Mouse (Mus musculus): ENCODE measurements around the gene Tanc1. TPM values are rescaled to one million over a fixed set of nuclear protein-coding genes. Genes with fewer than 3 reads are reported as not detected.

Gene Tanc1
- polyA plus RNA-seq, 1 experiment from 2014 or later = 45.2 TPM

DNA sequence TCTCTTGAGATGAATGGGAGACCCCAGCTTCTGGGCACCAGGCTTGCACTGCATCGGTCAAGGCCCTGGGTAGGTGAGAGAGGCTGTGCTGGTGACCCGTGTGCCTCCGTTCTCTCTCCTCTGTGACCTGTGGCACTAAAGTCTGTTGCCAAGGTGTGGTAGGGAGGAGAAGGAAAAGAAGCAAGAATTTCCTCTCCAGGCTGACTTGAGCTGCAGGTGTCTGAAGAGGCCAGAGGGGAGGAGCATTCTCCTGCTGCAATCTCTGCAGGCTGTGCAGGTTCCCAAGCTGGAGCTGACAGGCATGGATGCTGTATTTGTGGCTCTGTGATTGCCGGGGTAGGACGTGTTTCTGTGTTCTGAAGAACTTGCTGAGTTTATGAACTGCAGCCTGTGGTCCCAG, 163.3 kb downstream of the Tanc1 start:
- Histone ChIP-seq H3K9me3 (no peaks in the 10 kb centered on the region), H3K4me1 (peaks cover 66% of the 10 kb centered on the region), H3K27me3 (no peaks in the 10 kb centered on the region), H3K27ac (no peak overlapping the region), H3K9ac (no peak overlapping the region), H3K4me3 (no peak overlapping the region), H3K36me3 (peaks cover 16% of the 10 kb centered on the region), H3K4me2 (replicated peaks) (no peak overlapping the region)
- ATAC-seq (ENCODE audit: low FRiP score, low read depth) = no peak
- WGBS = 71% methylated on average over 5 of the region's 5 CpGs

- no peak overlapping the region for H3K27ac ChIP-seq
- peaks cover 18% of the 10 kb centered on the region for H3K36me3 ChIP-seq
Observed at GRCm38 (mm10) chr2:59775820-59776219, 164.0 kb downstream of the Tanc1 start.

DNA sequence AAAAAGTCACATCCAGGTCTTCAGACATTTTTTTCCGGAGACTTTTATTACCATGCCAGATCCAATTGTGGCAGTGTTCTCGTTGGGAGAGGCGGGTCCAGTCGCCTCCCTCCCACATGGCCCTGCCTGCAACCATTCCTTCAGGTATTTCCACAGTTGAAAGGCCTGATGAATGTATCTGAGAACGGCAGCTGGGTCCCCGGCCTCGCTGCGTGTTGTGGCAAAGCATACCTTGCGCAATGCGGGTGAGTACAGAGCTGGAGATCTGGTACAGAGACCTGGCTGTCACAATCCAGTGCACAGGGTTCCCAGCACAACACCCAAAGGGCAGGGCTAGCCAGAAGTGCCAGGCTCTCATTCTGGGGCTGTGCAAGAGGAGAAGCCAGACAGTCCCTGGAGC, 167.5 kb downstream of the Tanc1 start:
- 58% methylated on average over 10 of the region's 10 CpGs for WGBS
- ATAC-seq (ENCODE audit: low FRiP score, low read depth) = no peak
- H3K27ac ChIP-seq = peak overlapping the region; percentile 15; the same call in 1 of the 2 replicates
- no peaks in the 10 kb centered on the region for H3K9me3 ChIP-seq
- peaks cover 22% of the 10 kb centered on the region for H3K36me3 ChIP-seq
- no peak overlapping the region for H3K4me3 ChIP-seq
- no peak overlapping the region for H3K4me2 ChIP-seq (replicated peaks)
- no peak overlapping the region for H3K9ac ChIP-seq
- H3K4me1 ChIP-seq = peaks cover 61% of the 10 kb centered on the region
- H3K27me3 ChIP-seq = no peaks in the 10 kb centered on the region

More at GRCm38 (mm10) chr2:59775820-59776219, 164.0 kb downstream of the Tanc1 start:
- Histone ChIP-seq H3K9me3 (no peaks in the 10 kb centered on the region), H3K4me1 (peaks cover 59% of the 10 kb centered on the region), H3K4me3 (no peak overlapping the region), H3K4me2 (replicated peaks) (no peak overlapping the region), H3K27me3 (no peaks in the 10 kb centered on the region), H3K9ac (no peak overlapping the region)
- ATAC-seq (ENCODE audit: low FRiP score, low read depth) = no peak
- 80% methylated on average over 6 of the region's 6 CpGs for WGBS

- H3K4me1 ChIP-seq = peaks cover 63% of the 10 kb centered on the region
- 83% methylated on average over 5 of the region's 5 CpGs for WGBS
Observed at GRCm38 (mm10) chr2:59780240-59780639, 168.4 kb downstream of the Tanc1 start.

GRCm38 (mm10) chr2:59783055-59783831, 171.4 kb downstream of the Tanc1 start:
- Histone ChIP-seq H3K27ac (no peak overlapping the region), H3K27me3 (no peaks in the 10 kb centered on the region), H3K36me3 (peaks cover 37% of the 10 kb centered on the region), H3K4me1 (peaks cover 60% of the 10 kb centered on the region), H3K9me3 (no peaks in the 10 kb centered on the region), H3K4me3 (no peak overlapping the region), H3K4me2 (replicated peaks) (no peak overlapping the region), H3K9ac (no peak overlapping the region)
- WGBS = 38% methylated on average over 12 of the region's 12 CpGs
- 0 out of 2 replicates have a peak, but pooled peaks have one; percentile 60 for ATAC-seq (ENCODE audit: low FRiP score, low read depth)

More at GRCm38 (mm10) chr2:59780240-59780639, 168.4 kb downstream of the Tanc1 start:
- Histone ChIP-seq H3K9ac (no peak overlapping the region), H3K9me3 (no peaks in the 10 kb centered on the region), H3K27me3 (no peaks in the 10 kb centered on the region), H3K4me2 (replicated peaks) (no peak overlapping the region), H3K36me3 (peaks cover 18% of the 10 kb centered on the region), H3K27ac (no peak overlapping the region), H3K4me3 (no peak overlapping the region)
- no peak for ATAC-seq (ENCODE audit: low FRiP score, low read depth)

DNA sequence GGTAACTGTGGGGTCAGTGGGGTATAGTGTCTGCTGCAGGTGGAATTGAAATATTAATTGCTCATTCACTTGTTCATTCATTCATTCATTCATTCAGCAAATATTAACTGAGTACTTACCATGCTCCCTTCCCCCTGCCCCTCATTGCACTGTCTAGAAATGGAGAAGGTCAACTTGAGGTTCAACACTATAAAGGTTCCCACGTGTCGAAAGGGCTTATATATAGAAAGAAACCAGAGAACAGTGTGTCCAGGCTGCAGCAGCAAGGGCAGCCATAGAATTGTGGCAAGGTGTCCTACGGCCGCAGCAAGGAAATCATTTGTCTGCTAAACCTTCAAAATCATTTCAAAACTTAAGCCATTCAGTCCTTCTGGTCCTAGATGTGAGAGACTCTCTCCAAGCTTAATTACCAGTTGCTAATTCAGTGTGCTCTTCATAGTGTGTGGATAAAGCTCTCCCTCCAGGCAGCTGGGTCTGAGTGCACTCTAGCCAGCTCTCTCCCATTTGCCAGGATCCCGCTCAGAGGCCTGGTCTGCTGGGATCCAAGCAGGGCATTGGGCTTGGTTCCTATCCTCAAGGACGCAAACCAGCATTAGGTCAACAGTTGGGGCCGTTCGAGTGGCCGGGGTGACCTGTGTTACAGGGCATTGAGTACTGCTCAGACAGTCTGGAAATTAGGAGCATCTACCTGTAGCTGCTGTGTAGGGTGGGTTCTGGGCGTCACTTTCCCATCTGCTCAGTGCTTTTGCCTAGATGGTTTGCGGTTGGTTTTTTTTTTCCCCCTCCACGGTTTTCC, 172.2 kb downstream of the Tanc1 start:
- no peaks in the 10 kb centered on the region for H3K9me3 ChIP-seq
- peaks cover 54% of the 10 kb centered on the region for H3K4me1 ChIP-seq
- peaks cover 43% of the 10 kb centered on the region for H3K36me3 ChIP-seq
- H3K9ac ChIP-seq = no peak overlapping the region
- H3K4me2 ChIP-seq (replicated peaks) = no peak overlapping the region
- no peak overlapping the region for H3K4me3 ChIP-seq
- no peaks in the 10 kb centered on the region for H3K27me3 ChIP-seq
- ATAC-seq (ENCODE audit: low FRiP score, low read depth) = 0 out of 2 replicates have a peak, but pooled peaks have one; percentile 20
- H3K27ac ChIP-seq = no peak overlapping the region
- 82% methylated on average over 12 of the region's 12 CpGs for WGBS

DNA sequence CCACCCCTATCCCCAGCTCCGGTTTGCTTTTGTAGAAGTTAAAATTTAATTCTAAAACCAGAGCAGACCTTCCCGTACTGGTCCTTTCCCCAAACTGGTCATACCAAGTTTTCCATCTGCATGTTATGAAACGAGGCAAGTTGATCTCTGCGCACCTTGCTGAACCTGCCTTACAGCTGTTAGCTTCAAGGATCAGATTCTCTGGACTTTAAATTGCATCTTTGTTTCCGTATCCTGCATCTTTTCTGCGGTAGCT, 172.7 kb downstream of the Tanc1 start:
- H3K27ac ChIP-seq = no peak overlapping the region
- ATAC-seq (ENCODE audit: low FRiP score, low read depth) = no peak
- H3K36me3 ChIP-seq = peaks cover 41% of the 10 kb centered on the region
- H3K4me1 ChIP-seq = peaks cover 49% of the 10 kb centered on the region
- no peak overlapping the region for H3K9ac ChIP-seq
- no peak overlapping the region for H3K4me2 ChIP-seq (replicated peaks)
- no peaks in the 10 kb centered on the region for H3K27me3 ChIP-seq
- WGBS = 68% methylated on average over 6 of the region's 6 CpGs
- no peaks in the 10 kb centered on the region for H3K9me3 ChIP-seq
- no peak overlapping the region for H3K4me3 ChIP-seq

DNA sequence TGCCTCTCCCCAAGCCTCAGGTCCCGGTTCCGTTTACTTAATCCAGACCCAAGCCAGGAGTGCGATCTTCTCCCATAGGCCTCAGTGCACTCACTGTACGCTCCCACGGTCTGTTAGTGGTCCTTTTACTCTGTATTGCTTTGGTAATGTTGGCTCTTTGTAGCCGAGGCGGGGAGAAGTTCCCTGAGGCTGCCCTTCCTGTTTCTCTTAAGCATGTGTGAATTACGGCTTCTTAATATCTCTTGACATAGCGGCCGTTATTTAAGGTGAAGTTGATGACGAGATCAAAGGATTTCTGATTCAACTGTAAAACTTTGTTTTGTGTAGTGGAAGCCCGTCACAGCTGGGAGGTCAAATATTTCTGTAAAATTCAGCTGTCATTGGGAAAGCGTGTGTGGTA, 173.8 kb downstream of the Tanc1 start:
- H3K27me3 ChIP-seq = no peaks in the 10 kb centered on the region
- no peak for ATAC-seq (ENCODE audit: low FRiP score, low read depth)
- H3K27ac ChIP-seq = peak overlapping the region; percentile 52; the same call in 1 of the 2 replicates
- peaks cover 43% of the 10 kb centered on the region for H3K4me1 ChIP-seq
- H3K4me2 ChIP-seq (replicated peaks) = no peak overlapping the region
- H3K9ac ChIP-seq = no peak overlapping the region
- WGBS = 46% methylated on average over 13 of the region's 13 CpGs
- H3K36me3 ChIP-seq = peaks cover 40% of the 10 kb centered on the region
- no peaks in the 10 kb centered on the region for H3K9me3 ChIP-seq
- no peak overlapping the region for H3K4me3 ChIP-seq

- H3K36me3 ChIP-seq = peaks cover 61% of the 10 kb centered on the region
- H3K4me3 ChIP-seq = no peak overlapping the region
- H3K27me3 ChIP-seq = no peaks in the 10 kb centered on the region
- ATAC-seq (ENCODE audit: low FRiP score, low read depth) = no peak
- H3K4me1 ChIP-seq = peaks cover 18% of the 10 kb centered on the region
- no peaks in the 10 kb centered on the region for H3K9me3 ChIP-seq
- 70% methylated on average over 7 of the region's 7 CpGs for WGBS
- no peak overlapping the region for H3K27ac ChIP-seq
- no peak overlapping the region for H3K9ac ChIP-seq
- no peak overlapping the region for H3K4me2 ChIP-seq (replicated peaks)
Observed at GRCm38 (mm10) chr2:59788704-59789500, 177.1 kb downstream of the Tanc1 start.

GRCm38 (mm10) chr2:59791596-59791995, 179.8 kb downstream of the Tanc1 start:
- WGBS = 91% methylated on average over 8 of the region's 8 CpGs
- Histone ChIP-seq H3K4me2 (replicated peaks) (no peak overlapping the region), H3K9ac (no peak overlapping the region), H3K4me3 (no peak overlapping the region), H3K36me3 (peaks cover 82% of the 10 kb centered on the region), H3K27me3 (no peaks in the 10 kb centered on the region), H3K9me3 (no peaks in the 10 kb centered on the region), H3K27ac (no peak overlapping the region), H3K4me1 (no peaks in the 10 kb centered on the region)
- no peak for ATAC-seq (ENCODE audit: low FRiP score, low read depth)

DNA sequence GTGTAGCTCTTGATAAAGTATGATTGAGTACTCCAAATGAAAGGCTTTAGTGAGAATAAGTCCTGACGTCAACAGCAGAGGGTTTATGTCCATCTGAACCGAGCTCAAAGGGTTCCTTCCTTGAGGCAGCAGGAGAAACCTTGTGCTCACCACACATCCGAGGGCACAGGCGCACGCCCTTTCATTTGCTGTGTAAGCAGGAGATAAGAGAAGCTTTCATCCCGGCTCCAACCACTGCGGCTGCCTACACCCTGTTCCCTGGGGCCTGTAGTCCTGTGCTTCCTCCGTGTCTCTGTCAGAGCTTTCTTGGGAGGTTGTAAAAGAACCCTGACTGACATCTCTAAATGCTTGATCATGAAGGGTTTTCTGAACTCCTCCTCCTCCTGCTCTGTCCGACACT, 181.5 kb downstream of the Tanc1 start:
- Histone ChIP-seq H3K4me3 (no peak overlapping the region), H3K9me3 (no peaks in the 10 kb centered on the region), H3K9ac (no peak overlapping the region), H3K27me3 (no peaks in the 10 kb centered on the region), H3K4me1 (no peaks in the 10 kb centered on the region), H3K27ac (no peak overlapping the region), H3K36me3 (peaks cover 74% of the 10 kb centered on the region), H3K4me2 (replicated peaks) (no peak overlapping the region)
- ATAC-seq (ENCODE audit: low FRiP score, low read depth) = no peak
- WGBS = 69% methylated on average over 9 of the region's 9 CpGs

GRCm38 (mm10) chr2:59794838-59795237, 183.0 kb downstream of the Tanc1 start:
- H3K4me1 ChIP-seq = 0 out of 2 replicates have a peak, but pooled peaks cover 12% of the 10 kb centered on the region
- H3K4me2 ChIP-seq (replicated peaks) = no peak overlapping the region
- H3K9ac ChIP-seq = no peak overlapping the region
- H3K27ac ChIP-seq = no peak overlapping the region
- 86% methylated on average over 6 of the region's 6 CpGs for WGBS
- H3K27me3 ChIP-seq = no peaks in the 10 kb centered on the region
- peaks cover 80% of the 10 kb centered on the region for H3K36me3 ChIP-seq
- no peak overlapping the region for H3K4me3 ChIP-seq
- no peak for ATAC-seq (ENCODE audit: low FRiP score, low read depth)
- H3K9me3 ChIP-seq = no peaks in the 10 kb centered on the region

Data from limb, embryonic 13.5 days (tissue).